Mouse (Mus musculus) limb, embryonic 14.5 days (tissue): ENCODE results near the gene Dip2b. TPM values are rescaled to one million over a fixed set of nuclear protein-coding genes. Genes with fewer than 3 reads are reported as not detected.

Experiments
- ATAC-seq: fragments of 200-750 bp; cut with Nextera tagmentation; 2 replicates; pipeline ENCODE4 v1.8.0; 2017; ENCODE audit warnings: low read depth, moderate number of reproducible peaks, moderate TSS enrichment; ENCODE audit not compliant: low FRiP score
- DNase-seq: peaks from one replicate; pipeline ENCODE4 v3.0.0-alpha.2; 2015; ENCODE audit warnings: low spot score
- H3K27ac ChIP-seq: fragments of 300-500 bp; sonication (generic); replicated peaks from 2 replicates; pipeline ENCODE4 v1.5.1; 2014; ENCODE audit warnings: low read depth, mild to moderate bottlenecking, low read length, moderate library complexity, mixed read lengths
- H3K27me3 ChIP-seq: fragments of 300-500 bp; sonication (generic); 2 replicates; pipeline ENCODE4 v1.6.1; 2014; ENCODE audit warnings: low read length, mixed read lengths; ENCODE audit not compliant: control insufficient read depth, insufficient read depth
- H3K36me3 ChIP-seq: fragments of 300-500 bp; sonication (generic); 2 replicates; pipeline ENCODE4 v1.6.1; 2014; ENCODE audit warnings: mild to moderate bottlenecking, low read length, moderate library complexity, mixed read lengths; ENCODE audit not compliant: control insufficient read depth, insufficient read depth
- H3K4me1 ChIP-seq: fragments of 300-500 bp; sonication (generic); 2 replicates; pipeline ENCODE4 v1.6.1; 2014; ENCODE audit warnings: antibody characterized with exemption, low read length, mixed read lengths; ENCODE audit not compliant: control insufficient read depth, insufficient read depth
- H3K4me2 ChIP-seq: fragments of 300-500 bp; sonication (generic); replicated peaks from 2 replicates; pipeline ENCODE4 v1.6.1; 2014; ENCODE audit warnings: low read depth, mild to moderate bottlenecking, low read length, moderate library complexity; ENCODE audit not compliant: severe bottlenecking
- H3K4me3 ChIP-seq: fragments of 300-500 bp; sonication (generic); replicated peaks from 2 replicates; pipeline ENCODE4 v1.5.1; 2014; ENCODE audit warnings: low read length
- H3K9ac ChIP-seq: fragments of 300-500 bp; sonication (generic); 2 replicates; pipeline ENCODE4 v1.6.1; 2014; ENCODE audit warnings: mild to moderate bottlenecking, low read depth, low read length, moderate library complexity; ENCODE audit not compliant: severe bottlenecking
- H3K9me3 ChIP-seq: fragments of 300-500 bp; sonication (generic); 2 replicates; pipeline ENCODE4 v1.6.1; 2016; ENCODE audit warnings: low read length; ENCODE audit not compliant: control insufficient read depth
- POLR2A ChIP-seq: fragments of 200-500 bp; IDR thresholded peaks from 2 replicates; pipeline ENCODE4 v1.8.0; 2012; ENCODE audit warnings: inconsistent platforms, mild to moderate bottlenecking, moderate library complexity, borderline replicate concordance; ENCODE audit not compliant: insufficient read depth, insufficient read length; ENCODE audit errors: extremely low read depth
- WGBS: fragments of 180-500 bp; shearing (Covaris S2); extraction: QIAGEN DNeasy Blood & Tissue Kit; methylation state at CpG from one replicate; pipeline ENCODE4 v1.1.7; 2014; 5-methylcytosine and 5-hydroxymethylcytosine counted together
- polyA plus RNA-seq, 2 experiments: library from polyadenylated mRNA; depleted of rRNA in 1 of 2; stranded (reverse) in 1 of 2; unstranded in 1 of 2; fragments of >200 nt; fragmentation: Nextera tagmentation in 1 of 2; extraction: Ambion mirVana in 1 of 2; gene quantifications; 2 replicates each; pipeline versions ENCODE4 v1.2.1 to v1.2.3; 2012 to 2014

Dip2b gene
- polyA plus RNA-seq, 2 experiments = 13.0 to 15.0 TPM

DNA sequence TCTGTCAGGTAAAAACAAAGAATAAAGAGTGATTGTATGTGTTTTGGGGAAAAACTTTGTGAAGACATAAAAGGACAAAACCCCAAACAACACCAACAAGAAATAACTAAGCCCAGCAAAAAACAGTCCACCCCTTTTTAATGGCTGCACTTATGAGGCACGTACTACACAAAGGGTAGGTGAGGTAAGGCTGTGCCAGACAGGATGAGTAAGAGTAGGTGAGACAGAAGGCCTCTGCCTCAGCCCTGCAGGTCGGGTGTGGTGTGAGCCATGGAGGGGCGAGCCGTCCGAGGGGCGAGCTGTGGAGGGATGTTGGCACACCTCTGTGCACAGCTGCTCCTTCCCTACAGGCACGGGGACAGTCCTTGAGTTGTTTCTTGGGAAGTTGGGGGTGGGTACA is 12.5 kb downstream of the Dip2b start:
- TF ChIP-seq POLR2A = no peak
- WGBS = 79% methylated on average over 7 of the region's 7 CpGs
- no peak overlapping the region for H3K4me3 ChIP-seq

DNA sequence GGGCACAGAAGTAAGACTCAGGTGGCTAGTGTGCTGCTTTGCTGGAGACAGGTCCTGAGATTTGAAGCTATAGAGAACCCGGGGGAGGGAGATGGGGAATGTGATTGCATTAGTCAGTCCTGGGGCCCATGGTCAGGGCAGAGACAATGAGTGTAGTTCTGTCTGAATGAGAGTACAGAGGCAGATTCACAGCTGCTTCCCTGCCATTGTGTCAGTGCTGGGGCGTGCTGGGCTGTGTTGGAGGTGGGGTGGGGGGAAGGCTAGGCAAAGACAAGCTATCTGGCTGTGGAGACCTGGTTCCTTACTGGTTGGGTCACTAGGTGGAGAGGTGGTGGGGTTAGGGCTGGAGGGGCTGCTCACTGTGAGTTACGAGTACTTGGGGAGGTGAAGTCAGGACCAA is 14.3 kb downstream of the Dip2b start:
- H3K9ac ChIP-seq = no peak overlapping the region
- ATAC-seq (no peak), DNase-seq (no peak)
- H3K9me3 ChIP-seq = no peaks in the 10 kb centered on the region
- no peaks in the 10 kb centered on the region for H3K27me3 ChIP-seq
- H3K4me3 ChIP-seq = no peak overlapping the region
- peaks cover 6% of the 10 kb centered on the region; the same call in 1 of the 2 replicates for H3K36me3 ChIP-seq
- no peak for TF ChIP-seq POLR2A
- H3K4me1 ChIP-seq = no peaks in the 10 kb centered on the region
- no peak overlapping the region for H3K4me2 ChIP-seq
- no peak overlapping the region for H3K27ac ChIP-seq
- 76% methylated on average over 3 of the region's 3 CpGs for WGBS

More for the DNA sequence above, 12.5 kb downstream of the Dip2b start:
- ATAC-seq (no peak), DNase-seq (no peak)
- Histone ChIP-seq H3K27me3 (no peaks in the 10 kb centered on the region), H3K27ac (no peak overlapping the region), H3K4me2 (no peak overlapping the region), H3K9me3 (no peaks in the 10 kb centered on the region), H3K9ac (no peak overlapping the region), H3K4me1 (no peaks in the 10 kb centered on the region), H3K36me3 (peaks cover 15% of the 10 kb centered on the region)

DNA sequence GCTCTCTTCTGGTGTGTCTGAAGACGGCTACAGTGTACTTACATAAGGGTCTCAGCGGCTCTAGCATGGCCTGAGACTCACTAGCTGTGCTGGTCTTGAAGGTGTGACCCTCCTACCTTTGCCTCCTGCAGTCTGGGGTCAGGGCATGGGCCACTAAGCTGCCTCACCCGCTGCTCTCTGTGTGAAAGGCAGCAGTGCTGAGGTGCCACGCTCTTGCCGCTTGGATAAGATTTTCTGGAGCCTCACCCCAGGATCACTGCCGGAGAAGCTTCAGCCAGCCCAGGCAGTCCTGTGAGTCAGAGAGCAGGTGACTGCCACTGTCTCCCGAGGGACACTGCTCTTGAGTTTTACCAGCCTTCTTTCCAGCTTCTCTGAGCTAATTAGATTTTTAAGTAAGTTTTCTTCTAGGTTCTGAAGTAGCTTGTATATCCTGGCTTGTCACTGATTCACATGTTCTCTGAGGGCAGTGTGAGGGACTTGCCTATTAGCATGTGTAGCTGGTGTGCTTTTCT is 18.0 kb downstream of the Dip2b start:
- Histone ChIP-seq H3K4me3 (no peak overlapping the region), H3K9me3 (no peaks in the 10 kb centered on the region), H3K27ac (no peak overlapping the region), H3K36me3 (no peaks in the 10 kb centered on the region; the same call in 1 of the 2 replicates), H3K4me2 (no peak overlapping the region), H3K9ac (no peak overlapping the region), H3K27me3 (no peaks in the 10 kb centered on the region), H3K4me1 (no peaks in the 10 kb centered on the region)
- DNase-seq (no peak), ATAC-seq (no peak)
- no peak for TF ChIP-seq POLR2A
- WGBS = 92% methylated on average over 7 of the region's 7 CpGs

- Histone ChIP-seq H3K4me3 (no peak overlapping the region), H3K9ac (no peak overlapping the region), H3K36me3 (no peaks in the 10 kb centered on the region; the same call in 1 of the 2 replicates), H3K4me2 (no peak overlapping the region), H3K27ac (no peak overlapping the region), H3K9me3 (no peaks in the 10 kb centered on the region), H3K27me3 (no peaks in the 10 kb centered on the region), H3K4me1 (no peaks in the 10 kb centered on the region)
- no peak for TF ChIP-seq POLR2A
- no peak for DNase-seq
- no peak for ATAC-seq
- 81% methylated on average over 3 of the region's 3 CpGs for WGBS
Measured at GRCm38 (mm10) chr15:100057698-100058097, 19.2 kb downstream of the Dip2b start.

DNA sequence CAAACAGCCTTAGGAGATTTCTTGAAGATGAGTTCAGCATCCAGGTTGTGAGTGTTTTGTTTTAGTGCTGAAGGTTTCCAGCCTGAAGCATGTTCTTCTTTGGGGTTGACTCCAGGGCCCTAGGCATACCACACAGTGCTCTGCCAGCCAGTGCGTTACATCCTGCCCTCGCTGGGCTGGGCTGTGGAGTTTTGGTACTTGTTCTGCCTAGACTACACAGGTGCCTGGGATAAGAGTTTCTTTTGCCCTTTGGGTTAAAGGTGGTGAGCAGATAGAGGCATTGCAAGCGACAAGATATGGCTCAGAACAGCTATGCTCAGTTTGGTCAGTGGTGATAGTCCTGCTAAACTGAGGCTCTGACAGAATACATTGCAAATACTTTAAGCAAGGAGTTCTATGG is 19.7 kb downstream of the Dip2b start:
- TF ChIP-seq POLR2A = no peak
- H3K36me3 ChIP-seq = no peaks in the 10 kb centered on the region; the same call in 1 of the 2 replicates
- DNase-seq = no peak
- H3K9ac ChIP-seq = no peak overlapping the region
- no peaks in the 10 kb centered on the region for H3K27me3 ChIP-seq
- no peak overlapping the region for H3K4me3 ChIP-seq
- WGBS = 90% methylated on average over 3 of the region's 3 CpGs
- H3K4me2 ChIP-seq = no peak overlapping the region
- no peak for ATAC-seq
- H3K4me1 ChIP-seq = no peaks in the 10 kb centered on the region
- H3K27ac ChIP-seq = no peak overlapping the region
- no peaks in the 10 kb centered on the region for H3K9me3 ChIP-seq

DNA sequence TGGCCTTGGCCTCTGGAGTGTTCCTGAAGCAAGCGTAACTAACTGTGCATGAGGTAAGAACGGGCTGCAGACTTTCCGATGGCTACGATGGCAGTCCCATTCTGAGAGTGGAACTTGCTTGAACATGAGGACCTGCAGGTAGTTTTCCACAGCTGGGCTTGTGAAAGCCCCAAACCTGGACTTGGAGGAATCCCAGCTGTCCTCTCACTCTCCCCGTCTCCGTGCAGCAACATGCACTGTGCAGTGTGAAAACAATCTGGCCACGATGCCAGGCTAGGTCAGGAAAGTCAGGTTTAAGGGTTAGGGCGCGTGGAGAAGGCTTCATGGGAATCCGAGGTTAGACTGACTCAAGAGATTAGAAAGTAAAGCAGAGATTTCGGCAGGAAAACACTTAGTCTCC is 20.4 kb downstream of the Dip2b start:
- Histone ChIP-seq H3K4me2 (no peak overlapping the region), H3K9ac (no peak overlapping the region), H3K9me3 (no peaks in the 10 kb centered on the region), H3K4me1 (no peaks in the 10 kb centered on the region), H3K27ac (no peak overlapping the region), H3K27me3 (no peaks in the 10 kb centered on the region), H3K36me3 (no peaks in the 10 kb centered on the region; the same call in 1 of the 2 replicates), H3K4me3 (no peak overlapping the region)
- DNase-seq = no peak
- no peak for ATAC-seq
- no peak for TF ChIP-seq POLR2A
- 71% methylated on average over 11 of the region's 11 CpGs for WGBS
